In genomic region chr15:77643176-77643575, GRCm38 (mm10) we compare ENCODE assay signal across 17 mouse cellular contexts. TPM values are rescaled to one million over a fixed set of nuclear protein-coding genes. Genes with fewer than 3 reads are reported as not detected.
DNase-seq lines count a peak whose midpoint lies in the region; ATAC-seq and TF ChIP-seq lines count a peak whose summit lies in the region.
"Not testable (repeated sequence)": the region's sequence is repeated elsewhere in the genome, so short reads cannot be mapped to it uniquely, and the experiment has no call there.
"Had no signal": no experiment of that assay in that cellular context is flagged by ENCODE, and none has a peak within 500 bp of the region (broad histone marks: within the 10 kb centered on the region; RNA-seq: fewer than 3 reads in every experiment).

Gene Apol11b, minus strand, starts transcription at chr15:77643286.

- DNase-seq in liver, embryonic 14.5 days (ENCODE audit: low read depth in 3 of 3, low spot score in 3 of 3); spleen, adult 2 months (ENCODE audit: low read depth in 1 of 2, low spot score in 2 of 2): not testable (repeated sequence)

- TF ChIP-seq CTCF in bone marrow, adult 2 months (IDR thresholded peaks at IDR 0.05; ENCODE audit: control insufficient read depth, insufficient read depth, low read length); liver, embryonic 14.5 days (IDR thresholded peaks at IDR 0.05; ENCODE audit: low read depth); spleen, adult 2 months (IDR thresholded peaks at IDR 0.05; ENCODE audit: extremely low read depth, insufficient read depth, insufficient read length, insufficient replicate concordance): not testable (repeated sequence)

- not testable (repeated sequence) for H3K36me3 ChIP-seq in liver, embryonic 12.5 days; liver, embryonic 14.5 days (replicated peaks; ENCODE audit: control insufficient read depth, insufficient read depth, low read depth); spleen, adult 2 months (ENCODE audit: control insufficient read depth, insufficient read depth, low read length)

- not testable (repeated sequence) for H3K4me1 ChIP-seq in bone marrow, adult 2 months (ENCODE audit: control insufficient read depth, insufficient read depth, low read length); liver, embryonic 12.5 days; liver, embryonic 14.5 days (replicated peaks; ENCODE audit: control insufficient read depth in 2 of 2, insufficient read depth in 2 of 2, low read length in 1 of 2); spleen, adult 2 months (ENCODE audit: control insufficient read depth, insufficient read depth, insufficient read length)

- H3K4me3 ChIP-seq in bone marrow, adult 2 months (replicated peaks; ENCODE audit: control insufficient read depth, low read depth, low read length); liver, embryonic 12.5 days; liver, embryonic 14.5 days (ENCODE audit: insufficient read depth in 1 of 2, low read depth in 2 of 2, low read length in 2 of 2); spleen, adult 2 months (ENCODE audit: extremely low read depth, insufficient read depth, insufficient read length): not testable (repeated sequence)

- not testable (repeated sequence) for H3K9me3 ChIP-seq in liver, embryonic 12.5 days (replicated peaks); liver, embryonic 14.5 days (ENCODE audit: control insufficient read depth, low read length)

- TF ChIP-seq POLR2A in bone marrow, adult 2 months (IDR thresholded peaks at IDR 0.05; ENCODE audit: borderline replicate concordance, control insufficient read depth, low read depth, low read length); spleen, adult 2 months (IDR thresholded peaks at IDR 0.05; ENCODE audit: low read depth, low read length): not testable (repeated sequence)

- H3K27ac ChIP-seq in bone marrow, adult 2 months (ENCODE audit: control insufficient read depth, insufficient read depth, low read depth, low read length, poor library complexity); liver, embryonic 12.5 days; liver, embryonic 14.5 days; spleen, adult 2 months (ENCODE audit: insufficient read depth, low read length): not testable (repeated sequence)

- not testable (repeated sequence) for H3K4me2 ChIP-seq in liver, embryonic 12.5 days; liver, embryonic 14.5 days (ENCODE audit: low read depth)

- 58% methylated on average over 2 of the region's 2 CpGs for WGBS in bone marrow, adult 2 months
- WGBS in liver, embryonic 12.5 days (ENCODE audit: insufficient replicate concordance): 47% methylated on average over 2 of the region's 2 CpGs
- WGBS in liver, embryonic 14.5 days (ENCODE audit: insufficient replicate concordance): 40% methylated on average over 2 of the region's 2 CpGs
- 62% methylated on average over 2 of the region's 2 CpGs for WGBS in spleen, adult 2 months

- H3K9ac ChIP-seq in liver, embryonic 12.5 days; liver, embryonic 14.5 days (replicated peaks): not testable (repeated sequence)

- ATAC-seq in erythroid progenitor cell, adult 5-6 weeks (replicated peaks; ENCODE audit: low FRiP score, poor library complexity, severe bottlenecking): peak; percentile 82
- ATAC-seq in liver, embryonic 12.5 days: 0 out of 2 replicates have a peak, but pooled peaks have one; percentile 30
- ATAC-seq in liver, embryonic 14.5 days (ENCODE audit: insufficient read depth): peak; percentile 52; the same call in 1 of the 2 replicates
- ATAC-seq in megakaryocyte-erythroid progenitor cell, adult 5-6 weeks (replicated peaks; ENCODE audit: low FRiP score, low TSS enrichment, poor library complexity, severe bottlenecking): peak; percentile 57
- not testable (repeated sequence) for ATAC-seq in neutrophil, adult 5-6 weeks (ENCODE audit: extremely low read depth, insufficient number of reproducible peaks, low FRiP score, poor library complexity, severe bottlenecking)

- TF ChIP-seq EP300 in liver, embryonic 14.5 days (IDR thresholded peaks at IDR 0.05; ENCODE audit: low read depth): not testable (repeated sequence)

- not testable (repeated sequence) for H3K27me3 ChIP-seq in liver, embryonic 12.5 days (replicated peaks); liver, embryonic 14.5 days (ENCODE audit: control insufficient read depth, insufficient read depth, low read length); spleen, adult 2 months (ENCODE audit: control insufficient read depth, insufficient read depth, low read length)

RNA-seq across cellular contexts. Expression of gene Apol11b, which starts in this region (rescaled TPM):
- 47.2 and 78.2 TPM in 2 replicates for polyA plus RNA-seq in bone marrow, adult 2 months (2011; ENCODE audit: insufficient read depth, insufficient read length, low replicate concordance, missing spikeins)
- total RNA-seq in erythroid progenitor cell, adult 5-6 weeks (2015; ENCODE audit: low replicate concordance): 138 and 145 TPM in 2 replicates
- 338 and 373 TPM in 2 replicates for total RNA-seq in erythroid progenitor cell, adult 5-6 weeks (2017; ENCODE audit: low replicate concordance)
- polyA plus RNA-seq in liver, embryonic 12.5 days (2016; fragmentation: Nextera tagmentation; extraction: Ambion mirVana): 6.3 and 6.9 TPM in 2 replicates
- 2.2 and 3.6 TPM in 2 replicates for polyA plus RNA-seq in liver, embryonic 14.5 days (2012; rRNA removed)
- 6.3 and 6.9 TPM in 2 replicates for polyA plus RNA-seq in liver, embryonic 14.5 days (2014; fragmentation: Nextera tagmentation; extraction: Ambion mirVana)
- total RNA-seq in megakaryocyte-erythroid progenitor cell, adult 5-6 weeks (2014; fragmentation: Nextera tagmentation): not detected in 2 replicates
- total RNA-seq in megakaryocyte-erythroid progenitor cell, adult 5-6 weeks (2017): 0.52 TPM in 1 of 2 replicates, not detected in the other
- total RNA-seq in neutrophil, adult 5-6 weeks (2017): 16.1 and 17.0 TPM in 2 replicates
- 4.4 and 16.3 TPM in 2 replicates for polyA plus RNA-seq in spleen, adult 2 months (2012; rRNA removed)
- total RNA-seq: common myeloid progenitor, adult 5-6 weeks had no signal
- polyA plus RNA-seq: brain, embryonic 14.5 days; embryonic facial prominence, embryonic 11.5 days; embryonic facial prominence, embryonic 15.5 days; forebrain, embryonic 10.5 days; forebrain, embryonic 12.5 days; forebrain, embryonic 14.5 days; forebrain, embryonic 16.5 days; G1E; Patski had no signal

Comparison
In these comparisons a context has a peak if more than half of its experiments do, and no peak if none do; other contexts are left out.
1. RNA of gene Apol11b (total RNA-seq): 138 to 373 TPM in erythroid progenitor cell, adult 5-6 weeks and 16.1 to 17.0 TPM in neutrophil, adult 5-6 weeks; 0.52 TPM in megakaryocyte-erythroid progenitor cell, adult 5-6 weeks; every median in the first group is over 10 times any median in the second.
2. Peak in ATAC-seq in megakaryocyte-erythroid progenitor cell, adult 5-6 weeks; RNA of the gene not detected or under 1 TPM.